Mouse (Mus musculus): Measurements from ENCODE around the gene Gm28048. TPM values are rescaled to one million over a fixed set of nuclear protein-coding genes. Genes with fewer than 3 reads are reported as not detected.

Gm28048 gene
- total and polyA plus RNA-seq, 2 experiments, result 13.0 TPM; not detected in 1

- no peak overlapping the region for H3K4me3 ChIP-seq (ENCODE audit: insufficient read depth, low read depth, low read length)
- no peak overlapping the region for H3K9ac ChIP-seq (ENCODE audit: low read depth, low read length)
- no peaks in the 10 kb centered on the region for H3K4me1 ChIP-seq (ENCODE audit: control insufficient read depth, insufficient read depth, low read length)
- H3K27ac ChIP-seq (replicated peaks; ENCODE audit: insufficient read depth, low read depth, low read length), result no peak overlapping the region
- DNase-seq (ENCODE audit: extremely low read depth, low read depth, low spot score), result no peak
- 99% methylated on average over 4 of the region's 4 CpGs for WGBS
- no peaks in the 10 kb centered on the region for H3K36me3 ChIP-seq (ENCODE audit: control insufficient read depth, insufficient read depth, low read length)
- H3K79me2 ChIP-seq (ENCODE audit: control insufficient read depth, insufficient read depth, low read length), result no peaks in the 10 kb centered on the region
- no peaks in the 10 kb centered on the region for H3K27me3 ChIP-seq (ENCODE audit: control insufficient read depth, insufficient read depth, low read length)
- no peak for TF ChIP-seq POLR2A (IDR thresholded peaks at IDR 0.05; ENCODE audit: extremely low read depth, insufficient read depth, low read length)
- TF ChIP-seq CTCF (IDR thresholded peaks at IDR 0.05; ENCODE audit: low read depth, low read length), result no peak
Measured at GRCm38 (mm10) chr11:22937716-22938316, 44.1 kb downstream of the Gm28048 start.

GRCm38 (mm10) chr11:22936446-22937125 is 45.3 kb downstream of the Gm28048 start:
- no peak for DNase-seq (ENCODE audit: extremely low read depth, low read depth, low spot score)
- TF ChIP-seq CTCF (IDR thresholded peaks at IDR 0.05; ENCODE audit: low read depth, low read length), result no peak
- TF ChIP-seq POLR2A (IDR thresholded peaks at IDR 0.05; ENCODE audit: extremely low read depth, insufficient read depth, low read length), result no peak
- no peak overlapping the region for H3K9ac ChIP-seq (ENCODE audit: low read depth, low read length)
- no peaks in the 10 kb centered on the region for H3K79me2 ChIP-seq (ENCODE audit: control insufficient read depth, insufficient read depth, low read length)
- no peak overlapping the region for H3K27ac ChIP-seq (replicated peaks; ENCODE audit: insufficient read depth, low read depth, low read length)
- no peaks in the 10 kb centered on the region for H3K4me1 ChIP-seq (ENCODE audit: control insufficient read depth, insufficient read depth, low read length)
- no peaks in the 10 kb centered on the region for H3K27me3 ChIP-seq (ENCODE audit: control insufficient read depth, insufficient read depth, low read length)
- no peaks in the 10 kb centered on the region for H3K36me3 ChIP-seq (ENCODE audit: control insufficient read depth, insufficient read depth, low read length)
- no peak overlapping the region for H3K4me3 ChIP-seq (ENCODE audit: insufficient read depth, low read depth, low read length)
- 79% methylated on average over 5 of the region's 5 CpGs for WGBS

- DNase-seq (ENCODE audit: extremely low read depth, low read depth, low spot score), result no peak
- no peak for TF ChIP-seq CTCF (IDR thresholded peaks at IDR 0.05; ENCODE audit: low read depth, low read length)
- no peak for TF ChIP-seq POLR2A (IDR thresholded peaks at IDR 0.05; ENCODE audit: extremely low read depth, insufficient read depth, low read length)
- H3K4me3 ChIP-seq (ENCODE audit: insufficient read depth, low read depth, low read length), result no peak overlapping the region
- no peaks in the 10 kb centered on the region for H3K36me3 ChIP-seq (ENCODE audit: control insufficient read depth, insufficient read depth, low read length)
- H3K9ac ChIP-seq (ENCODE audit: low read depth, low read length), result no peak overlapping the region
- H3K79me2 ChIP-seq (ENCODE audit: control insufficient read depth, insufficient read depth, low read length), result no peaks in the 10 kb centered on the region
- no peaks in the 10 kb centered on the region for H3K27me3 ChIP-seq (ENCODE audit: control insufficient read depth, insufficient read depth, low read length)
- no peaks in the 10 kb centered on the region for H3K4me1 ChIP-seq (ENCODE audit: control insufficient read depth, insufficient read depth, low read length)
- H3K27ac ChIP-seq (replicated peaks; ENCODE audit: insufficient read depth, low read depth, low read length), result no peak overlapping the region
Measured at GRCm38 (mm10) chr11:22932167-22932566, 49.7 kb downstream of the Gm28048 start.

- H3K36me3 ChIP-seq (ENCODE audit: control insufficient read depth, insufficient read depth, low read length), result no peaks in the 10 kb centered on the region
- H3K79me2 ChIP-seq (ENCODE audit: control insufficient read depth, insufficient read depth, low read length), result no peaks in the 10 kb centered on the region
- no peak overlapping the region for H3K27ac ChIP-seq (replicated peaks; ENCODE audit: insufficient read depth, low read depth, low read length)
- H3K4me3 ChIP-seq (ENCODE audit: insufficient read depth, low read depth, low read length), result no peak overlapping the region
- 90% methylated on average over 2 of the region's 2 CpGs for WGBS
- H3K27me3 ChIP-seq (ENCODE audit: control insufficient read depth, insufficient read depth, low read length), result no peaks in the 10 kb centered on the region
- DNase-seq (ENCODE audit: extremely low read depth, low read depth, low spot score), result no peak
- no peaks in the 10 kb centered on the region for H3K4me1 ChIP-seq (ENCODE audit: control insufficient read depth, insufficient read depth, low read length)
- TF ChIP-seq CTCF (IDR thresholded peaks at IDR 0.05; ENCODE audit: low read depth, low read length) (no peak), POLR2A (IDR thresholded peaks at IDR 0.05; ENCODE audit: extremely low read depth, insufficient read depth, low read length) (no peak)
- no peak overlapping the region for H3K9ac ChIP-seq (ENCODE audit: low read depth, low read length)
Measured at GRCm38 (mm10) chr11:22931320-22931905, 50.5 kb downstream of the Gm28048 start.

GRCm38 (mm10) chr11:22930129-22930528 is 51.8 kb downstream of the Gm28048 start:
- H3K4me1 ChIP-seq (ENCODE audit: control insufficient read depth, insufficient read depth, low read length), result no peaks in the 10 kb centered on the region
- WGBS, result 92% methylated on average over 2 of the region's 2 CpGs
- H3K27me3 ChIP-seq (ENCODE audit: control insufficient read depth, insufficient read depth, low read length), result no peaks in the 10 kb centered on the region
- no peak overlapping the region for H3K9ac ChIP-seq (ENCODE audit: low read depth, low read length)
- H3K27ac ChIP-seq (replicated peaks; ENCODE audit: insufficient read depth, low read depth, low read length), result no peak overlapping the region
- no peak for DNase-seq (ENCODE audit: extremely low read depth, low read depth, low spot score)
- H3K79me2 ChIP-seq (ENCODE audit: control insufficient read depth, insufficient read depth, low read length), result no peaks in the 10 kb centered on the region
- H3K36me3 ChIP-seq (ENCODE audit: control insufficient read depth, insufficient read depth, low read length), result no peaks in the 10 kb centered on the region
- H3K4me3 ChIP-seq (ENCODE audit: insufficient read depth, low read depth, low read length), result no peak overlapping the region
- TF ChIP-seq POLR2A (IDR thresholded peaks at IDR 0.05; ENCODE audit: extremely low read depth, insufficient read depth, low read length), result no peak
- TF ChIP-seq CTCF (IDR thresholded peaks at IDR 0.05; ENCODE audit: low read depth, low read length), result no peak
